Mouse (Mus musculus) stomach, embryonic 16.5 days (tissue): ENCODE measurements around the gene Olfr1158. TPM values are rescaled to one million over a fixed set of nuclear protein-coding genes. Genes with fewer than 3 reads are reported as not detected.

Experiments used
- polyA plus RNA-seq: library from polyadenylated mRNA; unstranded; fragments of >200 nt; fragmentation: Nextera tagmentation; extraction: Ambion mirVana; gene quantifications from 2 replicates; pipeline ENCODE4 v1.2.1, GENCODE M21; 2015

Gene Olfr1158
- polyA plus RNA-seq, 1 experiment from 2014 or later: not detected

Other genes with a start within 250 kb of the Olfr1158 start
- gene Olfr1140, start 246.4 kb upstream of the Olfr1158 start, polyA plus RNA-seq: not detected in 2 replicates
- not detected in 2 replicates for gene Olfr1141, start 236.1 kb upstream of the Olfr1158 start, polyA plus RNA-seq
- gene Olfr152, start 210.6 kb upstream of the Olfr1158 start, polyA plus RNA-seq: not detected in 2 replicates
- not detected in 2 replicates for gene Olfr1143, start 189.5 kb upstream of the Olfr1158 start, polyA plus RNA-seq
- gene Olfr1145, start 180.3 kb upstream of the Olfr1158 start, polyA plus RNA-seq: not detected in 2 replicates
- gene Olfr1148, start 159.6 kb upstream of the Olfr1158 start, polyA plus RNA-seq: not detected in 2 replicates
- gene Olfr1150-ps1, start 146.1 kb upstream of the Olfr1158 start, polyA plus RNA-seq: not detected in 2 replicates
- gene Olfr1151, start 134.3 kb upstream of the Olfr1158 start, polyA plus RNA-seq: not detected in 2 replicates
- not detected in 2 replicates for gene Olfr1152, start 123.6 kb upstream of the Olfr1158 start, polyA plus RNA-seq
- not detected in 2 replicates for gene Olfr1153, start 95.2 kb upstream of the Olfr1158 start, polyA plus RNA-seq
- not detected in 2 replicates for gene Olfr1154, start 84.9 kb upstream of the Olfr1158 start, polyA plus RNA-seq
- gene Olfr1155, start 45.0 kb upstream of the Olfr1158 start, polyA plus RNA-seq: not detected in 2 replicates
- not detected in 2 replicates for gene Olfr1156, start 37.0 kb upstream of the Olfr1158 start, polyA plus RNA-seq
- gene Olfr1157, start 21.8 kb upstream of the Olfr1158 start, polyA plus RNA-seq: not detected in 2 replicates
- not detected in 2 replicates for gene Olfr74, start 15.4 kb upstream of the Olfr1158 start, polyA plus RNA-seq
- gene Olfr1160, start 18.2 kb downstream of the Olfr1158 start, polyA plus RNA-seq: not detected in 2 replicates
- not detected in 2 replicates for gene Olfr1161, start 32.7 kb downstream of the Olfr1158 start, polyA plus RNA-seq
- gene Olfr73, start 47.6 kb downstream of the Olfr1158 start, polyA plus RNA-seq: 0.07 TPM in 1 of 2 replicates, not detected in the other
- gene Olfr1162, start 61.0 kb downstream of the Olfr1158 start, polyA plus RNA-seq: not detected in 2 replicates
- gene Olfr1163, start 81.7 kb downstream of the Olfr1158 start, polyA plus RNA-seq: not detected in 2 replicates
- not detected in 2 replicates for gene Olfr1164, start 103.9 kb downstream of the Olfr1158 start, polyA plus RNA-seq
- not detected in 2 replicates for gene Olfr1166, start 138.2 kb downstream of the Olfr1158 start, polyA plus RNA-seq
- gene Olfr1167, start 165.1 kb downstream of the Olfr1158 start, polyA plus RNA-seq: not detected in 2 replicates
- gene Olfr1168, start 191.8 kb downstream of the Olfr1158 start, polyA plus RNA-seq: not detected in 2 replicates
- not detected in 2 replicates for gene Olfr1170, start 238.2 kb downstream of the Olfr1158 start, polyA plus RNA-seq